Mouse (Mus musculus) olfactory bulb, adult 2 months (tissue): ENCODE results near the gene Prkcd.

Experiments used
- CTCF ChIP-seq: fragments of 200-500 bp; IDR thresholded peaks from 2 replicates; pipeline ENCODE4 v1.5.1; 2012; ENCODE audit warnings: low read depth, mild to moderate bottlenecking, low read length, moderate library complexity; ENCODE audit not compliant: insufficient read depth
- POLR2A ChIP-seq: fragments of 200-500 bp; IDR thresholded peaks from 2 replicates; pipeline ENCODE4 v1.6.1; 2012; ENCODE audit warnings: mild to moderate bottlenecking, low read depth, low read length, moderate library complexity; ENCODE audit not compliant: insufficient read depth

GRCm38 (mm10) chr14:30637087-30637486, 11.1 kb upstream of the Prkcd start:
- TF ChIP-seq CTCF (no peak), POLR2A (no peak)
